Mouse (Mus musculus) CH12.LX (cell line): ENCODE data around the gene Capn2. TPM values are rescaled to one million over a fixed set of nuclear protein-coding genes. Genes with fewer than 3 reads are reported as not detected.

Experiments used
- DNase-seq: peaks from one replicate; pipeline ENCODE4 v3.0.0-alpha.2; 2013; ENCODE audit errors: extremely low read depth
- H3K27ac ChIP-seq: 2 replicates; pipeline ENCODE4 v1.5.1; 2012; ENCODE audit warnings: low read depth, mild to moderate bottlenecking, control low read depth, moderate library complexity; ENCODE audit not compliant: insufficient read depth
- H3K27me3 ChIP-seq: replicated peaks from 2 replicates; pipeline ENCODE3; 2012; ENCODE audit warnings: inconsistent platforms
- H3K36me3 ChIP-seq, 2 experiments: replicated peaks in 1 of 2; 2 replicates each; pipeline versions ENCODE3 to v1.6.1; 2012; ENCODE audit warnings: inconsistent platforms in 1 of 2, low read length in 1 of 2, mild to moderate bottlenecking in 1 of 2, mixed read lengths in 1 of 2, moderate library complexity in 1 of 2; ENCODE audit not compliant: control insufficient read depth in 1 of 2, insufficient read depth in 1 of 2
- H3K4me1 ChIP-seq, 2 experiments: 2 replicates each; pipeline ENCODE4 v1.6.1; 2012; ENCODE audit warnings: inconsistent platforms in 1 of 2, moderate library complexity in 1 of 2; ENCODE audit not compliant: insufficient read depth in 2 of 2, control insufficient read depth in 1 of 2
- H3K4me2 ChIP-seq: 2 replicates; pipeline ENCODE4 v1.6.1; 2012; ENCODE audit warnings: low read depth, mild to moderate bottlenecking, control low read depth; ENCODE audit not compliant: poor library complexity, insufficient read depth, severe bottlenecking
- H3K4me3 ChIP-seq, 3 experiments: fragments of 150-350 bp in 1 of 3; sonication (generic) in 1 of 3; replicated peaks in 1 of 3; 2 replicates each; pipeline versions ENCODE3 to v1.5.1; 2011 to 2012; ENCODE audit warnings: low read depth in 2 of 3, low read length in 2 of 3, mild to moderate bottlenecking in 2 of 3, moderate library complexity in 2 of 3, control low read depth in 1 of 3, improper control_type of control experiment in 1 of 3, inconsistent platforms in 1 of 3, mixed read lengths in 1 of 3; ENCODE audit not compliant: poor library complexity in 1 of 3
- H3K79me2 ChIP-seq: replicated peaks from 2 replicates; pipeline ENCODE4 v1.6.1; 2012; ENCODE audit warnings: mild to moderate bottlenecking, moderate library complexity; ENCODE audit not compliant: control insufficient read depth, poor library complexity, insufficient read depth, severe bottlenecking; ENCODE audit errors: extremely low read depth
- H3K9ac ChIP-seq: 2 replicates; pipeline ENCODE4 v1.6.1; 2012; ENCODE audit warnings: low read depth, mild to moderate bottlenecking, control low read depth, moderate library complexity; ENCODE audit not compliant: insufficient read depth
- H3K9me3 ChIP-seq: replicated peaks from 2 replicates; pipeline ENCODE3; 2012; ENCODE audit warnings: low read length, inconsistent platforms, mixed read lengths
- CTCF ChIP-seq, 2 experiments: IDR thresholded peaks in 1 of 2; conservative IDR thresholded peaks in 1 of 2; 2 replicates each; pipeline ENCODE4 v1.5.1; 2011 to 2012; ENCODE audit warnings: low read depth in 2 of 2, low read length in 2 of 2, improper control_type of control experiment in 1 of 2, inconsistent platforms in 1 of 2, mild to moderate bottlenecking in 1 of 2, moderate library complexity in 1 of 2
- ELF1 ChIP-seq: IDR thresholded peaks from 2 replicates; pipeline ENCODE4 v1.6.1; 2014; ENCODE audit warnings: low read depth, mild to moderate bottlenecking, inconsistent platforms, low read length, improper control_type of control experiment
- POLR2A ChIP-seq: IDR thresholded peaks from 2 replicates; pipeline ENCODE4 v1.6.1; 2011; ENCODE audit warnings: low read depth, mild to moderate bottlenecking, improper control_type of control experiment, low read length
- POLR2AphosphoS2 ChIP-seq: IDR thresholded peaks from 2 replicates; pipeline ENCODE4 v1.6.1; 2011; ENCODE audit warnings: low read depth, low read length, improper control_type of control experiment
- RAD21 ChIP-seq: IDR thresholded peaks from 2 replicates; pipeline ENCODE4 v1.6.1; 2011; ENCODE audit warnings: low read depth, mild to moderate bottlenecking, low read length, improper control_type of control experiment, moderate library complexity
- SMC3 ChIP-seq: IDR thresholded peaks from 2 replicates; pipeline ENCODE4 v1.6.1; 2011; ENCODE audit warnings: low read depth, low read length, improper control_type of control experiment
- ZC3H11A ChIP-seq: IDR thresholded peaks from 2 replicates; pipeline ENCODE4 v1.6.1; 2012; ENCODE audit warnings: low read depth, mild to moderate bottlenecking, inconsistent platforms, low read length, improper control_type of control experiment
- ZMIZ1 ChIP-seq: IDR thresholded peaks from 2 replicates; pipeline ENCODE4 v1.6.1; 2012; ENCODE audit warnings: low read depth, mild to moderate bottlenecking, inconsistent platforms, low read length, improper control_type of control experiment
- dilution Hi-C: fragments of 300-500 bp; cut with MboI; formaldehyde crosslinking; loops from 2 replicates; pipeline ENCODE4 v1.14.3; 2020; ENCODE audit warnings: low sequenced_read_pairs; ENCODE audit not compliant: extremely low pct_unique_long_range_greater_than_20kb, extremely low pct_ligation_motif_present
- in situ Hi-C: fragments of 300-500 bp; cut with MboI; formaldehyde crosslinking; loops from 3 replicates; pipeline ENCODE4 v1.14.3; 2019; ENCODE audit warnings: low sequenced_read_pairs, low pct_ligation_motif_present, low pct_unique_long_range_greater_than_20kb, mixed read lengths
- polyA plus RNA-seq: library from polyadenylated mRNA; unstranded; fragments of >175 nt; gene quantifications from 2 replicates; pipeline ENCODE4 v1.2.1, GENCODE M21; 2012; ENCODE audit warnings: low read depth; ENCODE audit not compliant: insufficient read length
- total RNA-seq, 2 experiments: library from RNA; depleted of rRNA; stranded (reverse); fragments of 300-350 nt in 1 of 2; fragments of >200 nt in 1 of 2; gene quantifications; 2 replicates each; pipeline ENCODE4 v1.2.3; 2012 to 2014

The Capn2 gene
- total and polyA plus RNA-seq, 3 experiments = 10.9 to 28.1 (median 15.0) TPM

DNA sequence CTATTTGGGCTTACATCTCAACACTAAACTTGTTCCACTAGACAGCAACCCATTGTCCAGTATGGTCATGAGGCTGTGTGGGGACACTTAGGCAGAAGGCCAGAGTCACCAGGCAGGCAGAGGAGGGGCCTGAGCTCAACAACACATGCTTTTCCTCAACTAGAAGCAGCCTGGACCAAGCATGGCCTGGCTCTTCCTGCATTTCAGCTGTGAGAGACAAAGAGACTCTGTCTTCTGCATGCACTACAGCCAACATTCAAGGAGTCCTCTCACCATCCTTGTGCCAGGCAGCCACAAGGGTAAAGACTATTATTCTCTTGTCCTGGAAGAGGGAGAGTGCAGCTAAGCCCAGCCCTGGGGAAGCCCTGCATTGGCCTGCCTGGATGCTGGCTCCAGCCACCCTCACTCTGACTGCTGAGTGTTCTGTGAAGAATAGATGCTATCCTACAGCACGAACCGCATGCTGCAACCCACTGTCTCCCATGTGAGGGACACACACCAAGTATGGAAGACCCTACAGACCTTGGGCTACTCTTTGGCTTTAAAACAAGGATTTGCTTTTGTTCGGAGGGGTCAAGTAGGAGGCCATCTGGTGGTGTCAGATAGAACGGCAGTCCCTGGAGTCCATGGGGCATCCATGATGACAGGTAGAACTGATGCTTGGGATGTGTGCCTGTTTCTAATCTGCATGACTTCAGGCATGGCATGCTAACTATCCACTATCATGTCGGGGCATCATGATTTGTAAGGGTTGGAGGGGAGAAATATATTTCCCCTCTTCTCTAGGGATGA, 42.2 kb downstream of the Capn2 start:
- Histone ChIP-seq H3K4me1 (no peaks in the 10 kb centered on the region), H3K9ac (no peak overlapping the region), H3K4me3 (no peak overlapping the region), H3K4me2 (no peak overlapping the region), H3K36me3 (peaks cover 48 to 67% of the 10 kb centered on the region in 2 experiments), H3K9me3 (no peaks in the 10 kb centered on the region), H3K27ac (no peak overlapping the region), H3K27me3 (no peaks in the 10 kb centered on the region), H3K79me2 (no peaks in the 10 kb centered on the region)
- in situ Hi-C loops (no loop called here), dilution Hi-C loops (no loop called here)
- TF ChIP-seq POLR2AphosphoS2 (no peak), CTCF (conservative IDR thresholded peaks at IDR 0.05 in 1 of 2, IDR thresholded peaks at IDR 0.05 in 1 of 2; ENCODE audit: low read depth in 2 of 2, low read length in 2 of 2) (peak; percentile 17 to 58; a peak in 2 of 4 replicates), RAD21 (peak; percentile 27), SMC3 (peak; percentile 62), ZC3H11A (no peak)
- no peak for DNase-seq

- peaks cover 0 to 43% of the 10 kb centered on the region in 2 experiments; a peak in 3 of 4 replicates for H3K4me1 ChIP-seq
Observed at GRCm38 (mm10) chr1:182465978-182466377, 51.4 kb downstream of the Capn2 start.

DNA sequence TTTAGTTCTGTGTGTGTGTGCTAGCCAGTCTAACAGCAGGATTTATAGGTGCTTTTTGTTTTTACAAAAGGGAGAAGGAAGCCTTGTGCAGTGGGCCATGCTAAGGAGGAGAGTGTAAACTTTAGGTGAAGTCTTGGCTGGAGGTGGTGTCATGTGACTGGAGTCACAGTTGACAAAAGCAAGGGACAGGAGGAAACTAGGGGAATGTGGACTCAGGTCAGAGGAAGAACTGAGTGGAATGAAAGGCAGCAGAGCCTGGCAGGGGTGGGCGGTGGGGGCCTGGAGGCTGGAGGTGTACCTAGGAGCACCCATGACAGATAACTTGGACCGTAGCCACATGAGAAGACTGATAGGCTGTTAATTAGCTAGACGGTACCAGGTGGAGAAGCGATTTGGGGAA, 52.1 kb downstream of the Capn2 start:
- in situ Hi-C loops = no loop called here

More at GRCm38 (mm10) chr1:182465978-182466377, 51.4 kb downstream of the Capn2 start:
- Histone ChIP-seq H3K4me2 (no peak overlapping the region), H3K36me3 (peaks cover 17 to 28% of the 10 kb centered on the region in 2 experiments), H3K79me2 (no peaks in the 10 kb centered on the region), H3K27ac (no peak overlapping the region), H3K4me3 (no peak overlapping the region), H3K9ac (no peak overlapping the region), H3K9me3 (peaks cover 2% of the 10 kb centered on the region), H3K27me3 (no peaks in the 10 kb centered on the region)
- in situ Hi-C loops = no loop called here
- dilution Hi-C loops = no loop called here
- DNase-seq = no peak
- no peak for TF ChIP-seq ZMIZ1
- peak in 1 of 2 experiments; percentile 20; a peak in 1 of 4 replicates for TF ChIP-seq CTCF (conservative IDR thresholded peaks at IDR 0.05 in 1 of 2, IDR thresholded peaks at IDR 0.05 in 1 of 2; ENCODE audit: low read depth in 2 of 2, low read length in 2 of 2)

More for the DNA sequence above, 52.1 kb downstream of the Capn2 start:
- H3K36me3 ChIP-seq = peaks cover 13 to 25% of the 10 kb centered on the region in 2 experiments
- no peak overlapping the region for H3K4me3 ChIP-seq
- H3K79me2 ChIP-seq = no peaks in the 10 kb centered on the region
- H3K9ac ChIP-seq = no peak overlapping the region
- H3K27ac ChIP-seq = no peak overlapping the region
- H3K4me1 ChIP-seq = peaks cover 0 to 50% of the 10 kb centered on the region in 2 experiments; a peak in 3 of 4 replicates
- no peak overlapping the region for H3K4me2 ChIP-seq
- dilution Hi-C loops = no loop called here
- TF ChIP-seq ELF1 = no peak
- no peak for TF ChIP-seq POLR2A
- H3K27me3 ChIP-seq = no peaks in the 10 kb centered on the region
- H3K9me3 ChIP-seq = peaks cover 2% of the 10 kb centered on the region
- DNase-seq = no peak
